In the genomic region with DNA sequence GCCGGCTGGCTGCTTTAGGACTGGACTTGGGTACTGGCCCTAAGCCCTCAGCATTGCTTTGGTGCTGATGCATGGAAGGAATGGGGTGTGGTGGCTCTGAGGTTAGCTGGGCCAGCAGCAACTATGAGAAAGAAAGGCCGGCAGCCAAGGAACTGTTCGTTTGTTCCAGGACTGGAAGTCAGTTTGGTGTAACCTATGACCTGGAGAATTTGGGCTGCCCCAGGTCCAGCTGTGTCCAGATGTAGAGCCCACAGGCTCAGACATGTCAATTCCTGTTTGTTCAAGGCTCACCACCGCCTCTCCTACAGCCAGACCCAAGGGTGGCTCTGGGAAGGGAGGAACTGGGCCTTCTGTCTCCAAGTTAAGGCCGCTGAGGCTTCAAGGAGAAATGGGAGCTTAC, we compare ENCODE assay signal across 14 mouse cellular contexts. TPM values are rescaled to one million over a fixed set of nuclear protein-coding genes. Genes with fewer than 3 reads are reported as not detected.
DNase-seq lines count a peak whose midpoint lies in the region; ATAC-seq lines count a peak whose summit lies in the region.
"Had no signal": no experiment of that assay in that cellular context is flagged by ENCODE, and none has a peak within 500 bp of the region (broad histone marks: within the 10 kb centered on the region; RNA-seq: fewer than 3 reads in every experiment).

No protein-coding gene starts in this region.

- DNase-seq in 3T3-L1 (ENCODE audit: low read depth, low spot score), result peak; percentile 96
- DNase-seq in kidney, adult 18-20 months, result peak; percentile 38
- DNase-seq in layer of hippocampus, postnatal 10 days (ENCODE audit: low spot score in 2 of 2), result no peak
- no peak for DNase-seq in hindbrain, embryonic 14.5 days (ENCODE audit: low spot score)
- no peak for DNase-seq in left cerebral cortex, postnatal 25 days (ENCODE audit: low spot score in 2 of 2)
- DNase-seq: cerebellum, postnatal 36 days had no signal

- peak overlapping the region; percentile 80 for H3K27ac ChIP-seq in brown adipose tissue, adult 24 weeks (replicated peaks; ENCODE audit: low read depth, low read length)
- H3K27ac ChIP-seq in lung, embryonic 16.5 days (ENCODE audit: low read length), result peak overlapping the region; percentile 79
- no peak overlapping the region for H3K27ac ChIP-seq in hindbrain, embryonic 13.5 days
- H3K27ac ChIP-seq in hindbrain, embryonic 14.5 days, result no peak overlapping the region
- H3K27ac ChIP-seq: forebrain, embryonic 13.5 days; hindbrain, embryonic 15.5 days; limb, embryonic 10.5 days had no signal

- H3K27me3 ChIP-seq in lung, embryonic 16.5 days (ENCODE audit: control insufficient read depth, insufficient read depth, low read depth, low read length), result no peaks in the 10 kb centered on the region
- 0 out of 2 replicates have a peak, but pooled peaks cover 10% of the 10 kb centered on the region for H3K27me3 ChIP-seq in hindbrain, embryonic 13.5 days
- H3K27me3 ChIP-seq in hindbrain, embryonic 14.5 days (ENCODE audit: control insufficient read depth, insufficient read depth, low read length), result no peaks in the 10 kb centered on the region
- H3K27me3 ChIP-seq: forebrain, embryonic 13.5 days; hindbrain, embryonic 15.5 days had no signal

- H3K36me3 ChIP-seq in lung, embryonic 16.5 days (ENCODE audit: control insufficient read depth, insufficient read depth, low read length), result no peaks in the 10 kb centered on the region
- H3K36me3 ChIP-seq in hindbrain, embryonic 13.5 days, result no peaks in the 10 kb centered on the region
- no peaks in the 10 kb centered on the region for H3K36me3 ChIP-seq in hindbrain, embryonic 14.5 days (replicated peaks; ENCODE audit: control insufficient read depth, insufficient read depth)
- H3K36me3 ChIP-seq: hindbrain, embryonic 15.5 days; limb, embryonic 10.5 days had no signal

- peaks cover 17% of the 10 kb centered on the region for H3K4me1 ChIP-seq in brown adipose tissue, adult 24 weeks (ENCODE audit: control insufficient read depth, insufficient read depth, insufficient read length, low read length)
- H3K4me1 ChIP-seq in lung, embryonic 16.5 days (replicated peaks; ENCODE audit: control insufficient read depth, insufficient read depth, low read length), result peaks cover 19% of the 10 kb centered on the region
- peaks cover 11% of the 10 kb centered on the region for H3K4me1 ChIP-seq in hindbrain, embryonic 13.5 days (replicated peaks)
- no peaks in the 10 kb centered on the region for H3K4me1 ChIP-seq in hindbrain, embryonic 14.5 days (replicated peaks; ENCODE audit: control insufficient read depth, insufficient read depth, low read length)

- peak; percentile 26 for ATAC-seq in lung, embryonic 16.5 days (ENCODE audit: low read depth)
- ATAC-seq in hindbrain, embryonic 13.5 days (ENCODE audit: low FRiP score), result no peak
- ATAC-seq in hindbrain, embryonic 14.5 days (ENCODE audit: low FRiP score), result no peak
- ATAC-seq: forebrain, embryonic 13.5 days had no signal

- no peak overlapping the region for H3K4me3 ChIP-seq in brown adipose tissue, adult 24 weeks (ENCODE audit: insufficient read depth, low read depth, low read length)
- no peak overlapping the region for H3K4me3 ChIP-seq in lung, embryonic 16.5 days (ENCODE audit: low read length)
- H3K4me3 ChIP-seq in hindbrain, embryonic 13.5 days, result no peak overlapping the region
- no peak overlapping the region for H3K4me3 ChIP-seq in hindbrain, embryonic 14.5 days (replicated peaks; ENCODE audit: low read length)
- H3K4me3 ChIP-seq: forebrain, embryonic 13.5 days; hindbrain, embryonic 15.5 days; limb, embryonic 10.5 days had no signal

- 51% methylated on average over 5 of the region's 5 CpGs for WGBS in lung, embryonic 16.5 days
- 85% methylated on average over 5 of the region's 5 CpGs for WGBS in hindbrain, embryonic 13.5 days
- 95% methylated on average over 5 of the region's 5 CpGs for WGBS in hindbrain, embryonic 14.5 days

- H3K4me2 ChIP-seq in lung, embryonic 16.5 days (ENCODE audit: low read depth, low read length), result no peak overlapping the region
- no peak overlapping the region for H3K4me2 ChIP-seq in hindbrain, embryonic 13.5 days
- H3K4me2 ChIP-seq in hindbrain, embryonic 14.5 days (replicated peaks), result no peak overlapping the region
- H3K4me2 ChIP-seq: forebrain, embryonic 13.5 days; hindbrain, embryonic 15.5 days had no signal

- intact Hi-C loops in left cerebral cortex, postnatal 25 days (cut with DNase I), result no loop called here

- peak overlapping the region; percentile 32; the same call in 1 of the 2 replicates for H3K9ac ChIP-seq in lung, embryonic 16.5 days (ENCODE audit: low read length)
- no peak overlapping the region for H3K9ac ChIP-seq in hindbrain, embryonic 13.5 days
- H3K9ac ChIP-seq in hindbrain, embryonic 14.5 days, result no peak overlapping the region
- H3K9ac ChIP-seq: forebrain, embryonic 13.5 days; hindbrain, embryonic 15.5 days had no signal

- H3K9me3 ChIP-seq in lung, embryonic 16.5 days (ENCODE audit: control insufficient read depth, low read length), result no peaks in the 10 kb centered on the region; the same call in 1 of the 2 replicates
- no peaks in the 10 kb centered on the region for H3K9me3 ChIP-seq in hindbrain, embryonic 13.5 days
- H3K9me3 ChIP-seq in hindbrain, embryonic 14.5 days (ENCODE audit: control insufficient read depth, low read length), result no peaks in the 10 kb centered on the region
- H3K9me3 ChIP-seq: forebrain, embryonic 13.5 days; hindbrain, embryonic 15.5 days; limb, embryonic 10.5 days had no signal

RNA-seq across cellular contexts. Expression of gene Prelp, which starts 38.3 kb away (rescaled TPM):
- 237 and 366 TPM in 2 replicates for polyA plus RNA-seq in brown adipose tissue, adult 24 weeks (2012; ENCODE audit: insufficient read depth, insufficient read length, missing spikeins)
- polyA plus RNA-seq in lung, embryonic 16.5 days (2015; fragmentation: Nextera tagmentation; extraction: Ambion mirVana), result 22.4 and 28.6 TPM in 2 replicates
- 10.2 and 14.8 TPM in 2 replicates for polyA plus RNA-seq in hindbrain, embryonic 13.5 days (2015; fragmentation: Nextera tagmentation; extraction: Ambion mirVana)
- 1 to 10 TPM; 4.1 to 4.6 TPM for total RNA-seq in layer of hippocampus, postnatal 10 days (2021)
- 14.6 and 15.6 TPM in 2 replicates for polyA plus RNA-seq in hindbrain, embryonic 14.5 days (2014; fragmentation: Nextera tagmentation; extraction: Ambion mirVana)
- total RNA-seq in left cerebral cortex, postnatal 25 days (2021), result 1 to 10 TPM; 7.9 to 9.0 TPM
- total RNA-seq: MEL had no signal

RNA-seq across cellular contexts. Expression of gene Optc, which starts 51.7 kb away (rescaled TPM):
- polyA plus RNA-seq in brown adipose tissue, adult 24 weeks (2012; ENCODE audit: insufficient read depth, insufficient read length, missing spikeins), result not detected in 2 replicates
- 0.29 and 0.54 TPM in 2 replicates for polyA plus RNA-seq in lung, embryonic 16.5 days (2015; fragmentation: Nextera tagmentation; extraction: Ambion mirVana)
- 2.7 and 3.6 TPM in 2 replicates for polyA plus RNA-seq in hindbrain, embryonic 13.5 days (2015; fragmentation: Nextera tagmentation; extraction: Ambion mirVana)
- 1 to 10 TPM in 1 of 2 experiments, under 1 TPM in 1; 0.94 to 1.1 TPM for total RNA-seq in layer of hippocampus, postnatal 10 days (2021)
- 3.2 TPM in 2 replicates for polyA plus RNA-seq in hindbrain, embryonic 14.5 days (2014; fragmentation: Nextera tagmentation; extraction: Ambion mirVana)
- total RNA-seq in left cerebral cortex, postnatal 25 days (2021), result 1 to 10 TPM in 1 of 2 experiments, under 1 TPM in 1; 0.94 to 2.8 TPM
- total RNA-seq: megakaryocyte, adult 5-6 weeks had no signal

Comparison
In these comparisons a context has a peak if more than half of its experiments do, and no peak if none do; other contexts are left out.
1. DNase-seq: peak in 3T3-L1 (single experiment) and kidney, adult 18-20 months (single experiment); none in layer of hippocampus, postnatal 10 days (0 of 2), hindbrain, embryonic 14.5 days (single experiment) and left cerebral cortex, postnatal 25 days (0 of 2).
2. H3K27ac ChIP-seq: peak in brown adipose tissue, adult 24 weeks (single experiment) and lung, embryonic 16.5 days (single experiment); none in hindbrain, embryonic 13.5 days (single experiment) and hindbrain, embryonic 14.5 days (single experiment).